Mouse (Mus musculus) intestine, postnatal 0 days (tissue): Measurements from ENCODE around the gene Gm20696. TPM values are rescaled to one million over a fixed set of nuclear protein-coding genes. Genes with fewer than 3 reads are reported as not detected.

ENCODE experiments used
- ATAC-seq: fragments of 200-750 bp; cut with Nextera tagmentation; 2 replicates; pipeline ENCODE4 v1.8.0; 2017; ENCODE audit warnings: mild to moderate bottlenecking, moderate TSS enrichment, moderate library complexity
- H3K27ac ChIP-seq: fragments of 300-500 bp; sonication (generic); 2 replicates; pipeline ENCODE4 v1.5.1; 2014; ENCODE audit warnings: mild to moderate bottlenecking, low read depth, low read length, moderate library complexity
- H3K27me3 ChIP-seq: fragments of 300-500 bp; sonication (generic); replicated peaks from 2 replicates; pipeline ENCODE4 v1.6.1; 2014; ENCODE audit warnings: low read length, mixed read lengths; ENCODE audit not compliant: control insufficient read depth, insufficient read depth
- H3K36me3 ChIP-seq: fragments of 300-500 bp; sonication (generic); 2 replicates; pipeline ENCODE4 v1.6.1; 2014; ENCODE audit warnings: mild to moderate bottlenecking, moderate library complexity; ENCODE audit not compliant: control insufficient read depth, insufficient read depth
- H3K4me1 ChIP-seq: fragments of 300-500 bp; sonication (generic); replicated peaks from 2 replicates; pipeline ENCODE4 v1.6.1; 2014; ENCODE audit warnings: antibody characterized with exemption, low read length, mixed read lengths; ENCODE audit not compliant: control insufficient read depth, insufficient read depth
- H3K4me2 ChIP-seq: fragments of 300-500 bp; sonication (generic); replicated peaks from 2 replicates; pipeline ENCODE4 v1.6.1; 2014; ENCODE audit warnings: low read depth, mild to moderate bottlenecking, moderate library complexity
- H3K4me3 ChIP-seq: fragments of 300-500 bp; sonication (generic); 2 replicates; pipeline ENCODE4 v1.5.1; 2014; ENCODE audit warnings: low read depth, low read length
- H3K9ac ChIP-seq: fragments of 300-500 bp; sonication (generic); 2 replicates; pipeline ENCODE4 v1.6.1; 2014; ENCODE audit warnings: mild to moderate bottlenecking, low read depth, low read length
- H3K9me3 ChIP-seq: fragments of 300-500 bp; sonication (generic); 2 replicates; pipeline ENCODE4 v1.6.1; 2016; ENCODE audit warnings: mixed run types; ENCODE audit not compliant: control insufficient read depth
- CTCF ChIP-seq: sonication (generic); IDR thresholded peaks from 2 replicates; pipeline ENCODE4 v1.5.1; 2016; ENCODE audit warnings: low read depth, mild to moderate bottlenecking, control low read depth, antibody characterized with exemption, moderate library complexity
- WGBS: fragments of 180-500 bp; shearing (Covaris S2); extraction: QIAGEN DNeasy Blood & Tissue Kit; methylation state at CpG from one replicate; pipeline ENCODE4 v1.1.7; 2014; 5-methylcytosine and 5-hydroxymethylcytosine counted together
- polyA plus RNA-seq: library from polyadenylated mRNA; unstranded; fragments of >200 nt; fragmentation: Nextera tagmentation; extraction: Ambion mirVana; gene quantifications from 2 replicates; pipeline ENCODE4 v1.2.1, GENCODE M21; 2015

The Gm20696 gene
- polyA plus RNA-seq, 1 experiment from 2014 or later = 1.4 TPM

DNA sequence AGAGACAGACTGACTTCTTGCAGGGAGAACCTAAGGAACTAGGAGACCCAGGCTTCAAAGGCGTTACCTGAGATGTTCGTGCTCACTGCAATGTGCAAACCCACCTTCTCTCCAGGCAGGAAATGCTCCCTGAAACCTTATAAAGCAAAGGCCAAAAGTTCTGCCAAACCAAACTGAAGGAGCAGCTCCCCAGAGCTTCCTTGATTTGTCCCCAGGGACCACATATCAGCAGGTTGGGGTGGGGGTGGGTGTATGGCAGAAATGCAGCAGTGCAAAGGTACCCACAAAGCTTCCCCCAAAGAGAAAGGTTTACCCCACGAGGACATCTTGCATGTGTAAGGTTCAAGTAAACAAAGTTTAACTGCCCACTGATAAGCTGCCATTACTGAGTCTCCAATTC lies 328.4 kb downstream of the Gm20696 start:
- Histone ChIP-seq H3K4me1 (peaks cover 9% of the 10 kb centered on the region; the same call in 1 of the 2 replicates), H3K27me3 (no peaks in the 10 kb centered on the region)

DNA sequence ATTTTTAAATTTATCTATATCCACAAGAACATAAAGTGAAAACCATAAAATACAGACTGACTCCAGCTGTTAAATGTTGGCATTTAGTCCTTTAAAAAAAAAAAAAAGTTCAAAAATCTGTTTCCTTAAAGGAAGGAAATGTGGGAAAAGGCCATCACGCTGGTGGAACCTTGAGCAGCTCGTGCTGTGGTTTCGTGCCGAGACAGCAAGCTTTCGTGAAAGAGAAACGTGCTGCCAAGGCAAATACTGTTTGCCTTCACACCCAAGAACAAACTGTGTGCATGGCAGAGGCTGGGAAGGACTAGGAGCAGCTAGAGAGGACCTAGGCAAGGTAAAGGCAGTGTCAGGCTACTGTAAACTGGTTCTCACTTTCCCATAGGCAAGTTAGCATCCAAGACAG lies 329.0 kb downstream of the Gm20696 start:
- Histone ChIP-seq H3K4me1 (peaks cover 9% of the 10 kb centered on the region; the same call in 1 of the 2 replicates), H3K27ac (no peak overlapping the region), H3K4me3 (no peak overlapping the region), H3K36me3 (no peaks in the 10 kb centered on the region), H3K27me3 (no peaks in the 10 kb centered on the region), H3K9me3 (no peaks in the 10 kb centered on the region), H3K9ac (no peak overlapping the region), H3K4me2 (peak overlapping the region; percentile 43; the same call in 1 of the 2 replicates)
- ATAC-seq = no peak
- TF ChIP-seq CTCF = no peak
- WGBS = 16% methylated on average over 6 of the region's 6 CpGs

More for the DNA sequence above, 328.4 kb downstream of the Gm20696 start:
- no peak for TF ChIP-seq CTCF
- Histone ChIP-seq H3K9me3 (no peaks in the 10 kb centered on the region), H3K36me3 (no peaks in the 10 kb centered on the region), H3K4me2 (0 out of 2 replicates have a peak overlapping the region, but pooled peaks have one; percentile 43), H3K4me3 (no peak overlapping the region), H3K27ac (peak overlapping the region; percentile 7; the same call in 1 of the 2 replicates), H3K9ac (no peak overlapping the region)
- no peak for ATAC-seq
- 40% methylated on average over 3 of the region's 3 CpGs for WGBS

DNA sequence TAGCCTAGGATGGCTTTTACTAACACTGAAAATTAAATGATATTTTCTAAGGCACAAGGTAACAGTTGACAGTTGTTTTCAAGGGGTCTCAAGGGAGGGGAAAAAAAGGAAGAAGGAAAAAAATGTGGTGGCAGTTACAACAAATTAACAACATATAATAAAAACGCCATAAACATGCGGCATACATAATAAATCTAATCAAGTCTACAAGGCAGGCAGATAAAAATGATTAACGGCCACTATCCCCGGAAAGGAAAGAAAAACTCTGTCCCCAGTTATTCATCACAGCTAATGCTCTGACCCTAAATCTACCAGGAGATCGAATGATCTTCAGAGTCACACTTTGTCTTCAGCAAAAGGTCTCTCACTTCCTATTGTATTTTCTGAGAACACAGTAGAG lies 330.4 kb downstream of the Gm20696 start:
- H3K9me3 ChIP-seq = no peaks in the 10 kb centered on the region
- no peak overlapping the region for H3K4me3 ChIP-seq
- H3K9ac ChIP-seq = no peak overlapping the region
- no peak for ATAC-seq
- TF ChIP-seq CTCF = no peak
- H3K27ac ChIP-seq = no peak overlapping the region
- no peaks in the 10 kb centered on the region for H3K36me3 ChIP-seq
- WGBS = 23% methylated on average over 5 of the region's 5 CpGs
- H3K27me3 ChIP-seq = no peaks in the 10 kb centered on the region
- no peak overlapping the region for H3K4me2 ChIP-seq
- peaks cover 9% of the 10 kb centered on the region; the same call in 1 of the 2 replicates for H3K4me1 ChIP-seq

DNA sequence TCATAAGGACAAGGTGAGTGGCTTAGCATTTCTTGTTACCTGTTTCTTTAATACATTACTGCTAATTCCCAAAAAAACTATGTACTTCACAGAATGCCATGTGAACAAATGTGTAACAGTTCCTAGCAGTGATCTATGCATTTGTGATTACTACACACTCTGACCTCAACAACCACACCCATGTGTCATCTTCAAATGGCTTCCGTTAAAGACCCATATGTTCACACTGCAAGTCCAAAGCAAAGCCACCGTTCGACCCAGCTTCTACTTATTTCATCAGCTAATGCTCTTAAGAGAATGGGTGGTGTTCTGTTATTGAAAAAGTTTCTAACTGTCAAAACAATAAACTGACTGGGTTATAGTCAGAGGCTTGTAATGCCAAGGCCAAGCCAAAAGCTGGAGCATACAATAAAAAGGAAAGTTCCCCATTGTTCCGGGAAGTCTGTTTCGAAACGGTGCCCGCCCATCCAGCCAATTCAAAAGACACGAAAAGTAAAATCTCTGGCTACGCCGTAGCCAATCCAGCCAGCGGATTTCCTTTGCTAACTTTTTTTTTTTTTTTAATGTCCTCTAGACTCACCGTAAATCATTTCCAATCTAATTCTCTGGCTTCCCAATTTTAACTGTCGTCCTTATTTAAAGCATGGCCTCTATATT lies 331.3 kb downstream of the Gm20696 start:
- Histone ChIP-seq H3K36me3 (no peaks in the 10 kb centered on the region; the same call in 1 of the 2 replicates), H3K27me3 (no peaks in the 10 kb centered on the region), H3K9ac (no peak overlapping the region), H3K4me3 (no peak overlapping the region), H3K4me1 (peaks cover 9% of the 10 kb centered on the region; the same call in 1 of the 2 replicates), H3K27ac (no peak overlapping the region), H3K4me2 (no peak overlapping the region), H3K9me3 (no peaks in the 10 kb centered on the region)
- ATAC-seq = no peak
- TF ChIP-seq CTCF = no peak
- 70% methylated on average over 13 of the region's 13 CpGs for WGBS

DNA sequence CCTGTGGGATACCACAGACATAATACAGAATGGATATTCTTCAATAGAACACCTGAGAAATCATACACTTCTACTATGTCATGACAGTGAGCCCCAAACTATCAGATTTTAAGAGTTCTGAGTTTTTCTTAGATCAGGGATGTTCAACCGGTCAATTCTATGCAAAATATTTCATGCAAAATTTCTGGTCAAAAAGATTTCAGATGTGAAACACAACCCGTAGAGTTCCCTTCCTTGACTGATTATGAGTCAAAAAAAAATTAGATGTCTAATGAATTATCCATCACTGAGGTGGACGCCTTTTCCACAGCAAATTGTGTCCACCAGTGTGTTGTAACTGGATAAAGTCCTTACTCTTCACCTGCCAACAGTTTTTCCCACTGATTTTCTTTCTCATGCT lies 332.3 kb downstream of the Gm20696 start:
- ATAC-seq = no peak
- H3K4me1 ChIP-seq = peaks cover 9% of the 10 kb centered on the region; the same call in 1 of the 2 replicates
- no peak overlapping the region for H3K4me2 ChIP-seq
- no peak overlapping the region for H3K27ac ChIP-seq
- H3K9ac ChIP-seq = no peak overlapping the region
- no peaks in the 10 kb centered on the region; the same call in 1 of the 2 replicates for H3K36me3 ChIP-seq
- no peaks in the 10 kb centered on the region for H3K27me3 ChIP-seq
- no peak for TF ChIP-seq CTCF
- H3K4me3 ChIP-seq = no peak overlapping the region
- 94% methylated on average over 3 of the region's 3 CpGs for WGBS
- no peaks in the 10 kb centered on the region for H3K9me3 ChIP-seq

DNA sequence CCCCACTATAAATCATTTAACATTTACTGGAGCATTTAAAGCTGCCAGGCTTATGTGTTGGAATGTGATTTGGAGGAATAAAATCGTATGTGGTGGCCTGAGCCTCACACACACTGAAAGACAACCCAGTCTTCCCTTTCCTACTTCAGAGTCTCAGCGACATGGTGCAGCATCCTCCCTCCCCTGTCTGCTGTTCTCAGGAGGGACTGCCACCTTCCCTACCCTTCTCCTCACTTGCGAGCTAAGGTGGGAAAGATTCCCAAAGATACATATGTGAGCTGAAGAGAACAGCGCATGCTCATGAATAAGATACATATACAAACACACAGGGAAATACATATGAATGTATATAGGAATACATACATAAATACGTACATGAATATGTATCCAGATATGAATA lies 333.5 kb downstream of the Gm20696 start:
- Histone ChIP-seq H3K4me1 (peaks cover 5% of the 10 kb centered on the region; the same call in 1 of the 2 replicates), H3K36me3 (no peaks in the 10 kb centered on the region; the same call in 1 of the 2 replicates), H3K4me2 (no peak overlapping the region), H3K4me3 (no peak overlapping the region), H3K9me3 (no peaks in the 10 kb centered on the region), H3K27ac (no peak overlapping the region), H3K27me3 (no peaks in the 10 kb centered on the region), H3K9ac (no peak overlapping the region)
- ATAC-seq = no peak
- no peak for TF ChIP-seq CTCF
- 91% methylated on average over 5 of the region's 5 CpGs for WGBS
